Mouse (Mus musculus) liver, adult 2 months (tissue): ENCODE data around the gene Map1lc3a.

Experiments used
- CTCF ChIP-seq: fragments of 200-500 bp; IDR thresholded peaks from 2 replicates; pipeline ENCODE4 v1.5.1; 2011; ENCODE audit warnings: low read depth, low read length, control low read depth
- POLR2A ChIP-seq: fragments of 200-500 bp; IDR thresholded peaks from 2 replicates; pipeline ENCODE4 v1.6.1; 2011; ENCODE audit warnings: low read length, control low read depth; ENCODE audit not compliant: insufficient read depth; ENCODE audit errors: extremely low read depth

DNA sequence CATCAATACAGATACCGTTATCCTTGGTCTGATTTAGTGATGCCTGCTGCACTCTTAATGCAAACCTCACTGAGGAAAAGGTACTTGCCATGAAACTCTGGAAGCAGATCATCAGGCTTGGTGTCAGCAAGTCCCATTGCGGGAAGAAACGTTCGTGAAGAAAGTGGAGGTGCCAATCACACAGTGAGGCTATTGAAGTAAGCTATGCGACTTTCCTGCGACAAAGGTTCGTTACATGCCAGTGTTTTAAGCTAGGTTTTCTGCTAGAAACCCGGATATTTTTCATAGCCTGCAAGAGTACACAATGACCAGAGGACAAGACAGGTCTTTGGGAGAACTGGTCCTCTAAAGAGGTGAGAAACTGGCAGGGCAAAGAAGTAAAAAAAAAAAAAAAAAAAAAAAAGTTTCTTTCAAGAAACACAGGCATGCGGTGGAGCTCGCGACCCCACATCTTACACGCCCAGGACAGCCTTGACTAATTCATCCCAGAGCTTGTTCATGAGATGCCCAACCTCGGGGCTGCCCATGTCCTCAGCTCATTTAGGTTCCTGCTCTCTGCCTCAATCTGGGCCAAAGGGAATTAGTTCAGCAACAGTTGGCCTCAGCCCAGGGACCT lies 40.2 kb upstream of the Map1lc3a start:
- no peak for TF ChIP-seq CTCF
- TF ChIP-seq POLR2A = no peak
